Mouse (Mus musculus) ovary, postnatal 36 days (tissue): ENCODE data around the gene Adm.
"Not testable (repeated sequence)": the region's sequence is repeated elsewhere in the genome, so short reads cannot be mapped to it uniquely, and the experiment has no call there.

Source experiments
- DNase-seq: peaks from one replicate; pipeline ENCODE4 v3.0.0; 2022; ENCODE audit warnings: low spot score, mixed read lengths

Gene Adm

GRCm38 (mm10) chr7:110627486-110628272 lies at the start of gene Adm:
Adm (plus strand) TSS chr7:110627661.
- peak; percentile 83 for DNase-seq

GRCm38 (mm10) chr7:110583705-110584104 lies 43.8 kb upstream of the Adm start:
- DNase-seq, result no peak

GRCm38 (mm10) chr7:110584159-110584558 lies 43.3 kb upstream of the Adm start:
- DNase-seq, result no peak

GRCm38 (mm10) chr7:110585250-110585649 lies 42.2 kb upstream of the Adm start:
- no peak for DNase-seq

- no peak for DNase-seq
Measured at GRCm38 (mm10) chr7:110587721-110588120, 39.7 kb upstream of the Adm start.

- DNase-seq, result not testable (repeated sequence)
Measured at GRCm38 (mm10) chr7:110593991-110594390, 33.5 kb upstream of the Adm start.

GRCm38 (mm10) chr7:110597141-110597540 lies 30.3 kb upstream of the Adm start:
- DNase-seq, result no peak

- DNase-seq, result no peak
Measured at GRCm38 (mm10) chr7:110605476-110605875, 22.0 kb upstream of the Adm start.

GRCm38 (mm10) chr7:110606906-110607305 lies 20.6 kb upstream of the Adm start:
- DNase-seq, result no peak

- no peak for DNase-seq
Measured at GRCm38 (mm10) chr7:110613381-110614132, 13.9 kb upstream of the Adm start.

- peak; percentile 81 for DNase-seq
Measured at GRCm38 (mm10) chr7:110614133-110615063, 13.1 kb upstream of the Adm start, which contains the start of gene Sbf2. Sbf2 (minus strand) TSS chr7:110614922.

GRCm38 (mm10) chr7:110615151-110615631 lies 12.3 kb upstream of the Adm start:
- peak; percentile 68 for DNase-seq

- DNase-seq, result no peak
Measured at GRCm38 (mm10) chr7:110615792-110616191, 11.7 kb upstream of the Adm start.

- peak; percentile 23 for DNase-seq
Measured at GRCm38 (mm10) chr7:110619086-110619611, 8.3 kb upstream of the Adm start.

GRCm38 (mm10) chr7:110624067-110624466 lies 3.4 kb upstream of the Adm start:
- no peak for DNase-seq

- DNase-seq, result peak; percentile 43
Measured at GRCm38 (mm10) chr7:110624961-110625360, 2.5 kb upstream of the Adm start.

GRCm38 (mm10) chr7:110625489-110625888 lies 2.0 kb upstream of the Adm start:
- DNase-seq, result no peak

- no peak for DNase-seq
Measured at GRCm38 (mm10) chr7:110626186-110627098, 1.0 kb upstream of the Adm start.

- DNase-seq, result no peak
Measured at GRCm38 (mm10) chr7:110627099-110627482, 370 bp upstream of the Adm start.

- DNase-seq, result no peak
Measured at GRCm38 (mm10) chr7:110628273-110628600, 776 bp downstream of the Adm start.
